Mouse (Mus musculus): ENCODE measurements around the gene Eif1.
"Not testable (repeated sequence)": the region's sequence is repeated elsewhere in the genome, so short reads cannot be mapped to it uniquely, and the experiment has no call there.

DNA sequence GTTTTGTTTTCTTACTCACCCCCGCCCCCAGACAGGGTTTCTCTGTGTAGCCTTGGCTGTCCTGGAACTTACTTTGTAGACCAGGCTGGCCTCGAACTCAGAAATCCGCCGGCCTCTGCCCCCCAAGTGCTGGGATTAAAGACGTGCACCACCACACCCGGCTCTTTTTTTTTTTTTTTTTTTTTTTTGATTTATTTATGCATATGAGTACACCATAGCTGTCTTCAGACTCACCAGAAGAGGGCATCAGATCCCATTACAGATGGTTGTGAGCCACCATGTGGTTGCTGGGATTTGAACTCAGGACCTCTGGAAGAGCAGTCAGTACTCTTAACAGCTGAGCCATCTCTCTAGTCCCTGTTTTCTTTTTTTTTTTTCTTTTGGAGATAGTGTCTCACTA is 11.0 kb upstream of the Eif1 start:
- TF ChIP-seq POLR2A (IDR thresholded peaks at IDR 0.05; ENCODE audit: extremely low read depth, insufficient read depth, low read length); CTCF (IDR thresholded peaks at IDR 0.05; ENCODE audit: low read depth, low read length): not testable (repeated sequence)
